Mouse (Mus musculus): ENCODE measurements around the gene Rae1.

Gene Rae1

DNA sequence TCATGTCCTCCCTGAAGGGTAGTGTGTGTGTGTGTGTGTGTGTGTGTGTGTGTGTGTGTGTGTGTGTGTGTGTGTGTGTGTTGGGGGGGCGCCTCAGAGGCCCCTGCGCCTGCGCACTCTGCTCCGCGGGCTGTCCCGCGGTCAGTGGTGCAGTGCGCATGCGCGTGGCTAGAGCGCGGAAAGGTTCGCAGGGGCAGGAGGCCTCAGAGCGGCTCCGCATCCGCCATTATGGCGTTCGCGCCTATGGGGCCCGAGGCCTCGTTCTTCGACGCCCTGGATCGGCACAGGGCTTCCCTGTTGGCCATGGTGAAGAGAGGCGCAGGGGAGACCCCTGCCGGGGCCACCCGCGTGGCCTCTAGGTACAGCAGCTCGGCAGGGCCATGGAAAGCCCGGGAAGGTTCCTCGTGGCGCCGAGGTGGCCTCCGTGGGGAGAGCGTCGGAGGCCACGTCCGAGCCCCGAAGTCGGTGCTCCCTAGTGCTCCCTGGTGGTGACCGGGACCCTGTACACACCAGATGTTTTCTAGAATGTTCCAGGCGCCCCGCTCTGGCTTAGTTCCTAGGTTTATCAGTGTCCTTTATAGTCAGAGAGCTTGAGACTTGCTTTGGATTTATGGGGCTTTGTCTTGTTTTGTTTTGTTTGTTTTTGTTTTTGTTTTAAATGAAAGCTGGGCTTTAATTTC lies 20.1 kb upstream of the Rae1 start:
- in situ Hi-C loops (cut with MboI; ENCODE audit: low pct_unique_long_range_greater_than_20kb in 1 of 2, low sequenced_read_pairs in 2 of 2, unreplicated experiment in 1 of 2) = loop anchor here in 1 of 2 experiments (25.0 kb wide), 1 partner anchor 493 kb away; no protein-coding TSS in a partner anchor

DNA sequence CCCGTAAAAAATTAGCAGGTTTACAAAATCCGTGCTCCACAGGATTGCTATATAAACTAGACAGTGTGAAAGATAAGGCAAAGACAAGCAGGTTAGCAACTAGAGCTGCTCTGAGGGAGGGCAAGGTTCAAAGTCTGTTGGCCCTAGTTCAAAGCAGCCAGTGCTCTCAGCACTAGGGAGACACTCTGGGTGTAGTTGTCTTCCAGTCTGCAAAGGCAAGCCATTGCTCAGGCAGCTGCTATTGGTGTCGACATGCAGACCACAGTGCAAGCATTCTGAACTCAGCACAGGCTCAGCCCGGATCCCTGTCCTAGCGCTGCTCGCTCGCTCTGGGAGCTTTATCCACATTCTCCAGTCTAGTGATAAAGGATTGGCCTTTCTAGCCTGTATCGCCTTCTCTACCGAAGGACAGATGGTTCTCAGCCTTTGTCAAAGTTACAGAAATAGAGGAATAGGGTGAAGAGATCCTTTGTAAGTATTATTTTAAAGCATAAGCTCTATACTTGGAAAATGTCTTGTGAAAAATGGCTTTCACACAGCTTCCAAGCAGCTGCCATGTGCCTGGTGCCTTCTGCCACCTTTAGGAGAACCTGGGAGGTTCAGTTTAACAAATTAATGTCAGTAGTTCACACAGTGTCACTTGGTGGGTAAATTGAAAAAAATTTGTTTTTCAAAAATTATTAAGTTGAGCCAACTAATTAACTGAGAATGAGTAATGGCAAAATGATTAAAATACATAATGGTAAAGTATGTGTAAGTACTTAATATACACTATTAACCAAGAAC lies 16.9 kb upstream of the Rae1 start:
- in situ Hi-C loops (cut with MboI; ENCODE audit: low pct_unique_long_range_greater_than_20kb in 1 of 2, low sequenced_read_pairs in 2 of 2, unreplicated experiment in 1 of 2) = loop anchor here in 1 of 2 experiments (25.0 kb wide), 1 partner anchor 496 kb away; no protein-coding TSS in a partner anchor

- in situ Hi-C loops (cut with MboI; ENCODE audit: low pct_unique_long_range_greater_than_20kb in 1 of 2, low sequenced_read_pairs in 2 of 2, unreplicated experiment in 1 of 2) = loop anchor here in 1 of 2 experiments (5.0 to 25.0 kb wide), 3 partner anchors 95 to 503 kb away; no protein-coding TSS in a partner anchor
Measured at GRCm38 (mm10) chr2:172990161-172990560, 9.8 kb upstream of the Rae1 start.

DNA sequence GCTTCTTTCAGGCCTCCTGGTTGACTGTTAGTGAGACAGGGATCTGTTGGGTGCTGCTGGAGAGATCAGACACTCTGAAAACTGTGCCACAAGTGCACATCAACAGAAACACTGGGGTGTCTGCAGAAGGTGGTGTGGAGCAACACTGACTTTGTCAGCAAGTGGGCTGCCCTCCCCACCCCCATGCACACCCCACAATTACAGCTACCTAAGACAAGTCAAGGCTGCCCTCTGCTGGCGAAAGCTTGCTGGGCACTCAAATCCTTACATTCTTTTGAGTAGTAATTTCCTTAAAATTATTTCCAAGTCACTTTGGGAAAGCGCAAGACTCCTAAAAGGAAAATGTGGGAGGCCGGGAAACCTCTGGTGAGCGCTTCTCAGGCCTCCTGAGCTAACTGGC lies 3.7 kb upstream of the Rae1 start:
- in situ Hi-C loops (cut with MboI; ENCODE audit: low pct_unique_long_range_greater_than_20kb in 1 of 2, low sequenced_read_pairs in 2 of 2, unreplicated experiment in 1 of 2) = loop anchor here (5.0 to 25.0 kb wide), 3 partner anchors 86 to 509 kb away; no protein-coding TSS in a partner anchor

DNA sequence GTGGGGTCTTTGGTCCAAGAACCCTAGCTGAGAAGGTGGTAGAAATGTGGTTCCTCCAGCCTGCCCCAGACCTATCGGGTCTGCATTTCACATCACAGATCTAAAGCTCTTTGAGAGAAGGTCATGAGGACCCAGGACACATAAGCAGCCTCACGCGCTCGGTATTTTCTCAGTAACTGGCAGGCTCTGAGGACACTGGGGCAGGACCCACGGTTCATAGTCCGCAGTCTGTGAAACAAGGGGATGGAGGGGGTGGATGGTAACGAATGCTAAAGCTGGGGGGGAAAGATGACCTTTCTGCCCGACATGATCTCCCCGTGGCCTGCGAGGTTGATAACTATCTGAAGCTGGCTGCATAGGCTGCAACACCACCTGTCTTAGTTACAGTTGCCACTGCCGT lies 2.2 kb upstream of the Rae1 start:
- in situ Hi-C loops (cut with MboI; ENCODE audit: low pct_unique_long_range_greater_than_20kb in 1 of 2, low sequenced_read_pairs in 2 of 2, unreplicated experiment in 1 of 2) = loop anchor here (5.0 to 25.0 kb wide), 3 partner anchors 85 to 510 kb away; no protein-coding TSS in a partner anchor

- in situ Hi-C loops (cut with MboI; ENCODE audit: low pct_unique_long_range_greater_than_20kb in 1 of 2, low sequenced_read_pairs in 2 of 2, unreplicated experiment in 1 of 2) = loop anchor here (5.0 to 25.0 kb wide), 3 partner anchors 84 to 511 kb away; no protein-coding TSS in a partner anchor
Measured at GRCm38 (mm10) chr2:172998478-172998877, 1.4 kb upstream of the Rae1 start.

DNA sequence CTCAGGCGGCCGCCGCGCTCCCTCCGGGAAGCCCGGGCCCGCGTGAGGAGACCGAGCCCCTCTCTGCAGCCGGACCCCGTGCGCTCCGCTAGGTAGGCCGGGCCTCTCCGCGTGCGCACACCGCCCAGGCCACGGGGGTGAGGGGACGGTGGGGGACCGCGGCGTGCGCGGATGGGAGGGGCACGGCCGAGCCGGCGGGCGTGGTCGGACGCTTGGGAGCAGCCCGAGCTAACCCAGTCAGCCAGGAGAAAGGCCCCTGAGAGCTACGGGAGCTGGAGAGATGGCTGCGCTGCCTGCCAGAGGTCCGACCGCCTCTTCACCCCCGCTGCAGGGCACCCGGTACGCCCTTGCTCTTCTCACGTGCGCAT lies 352 bp downstream of the Rae1 start:
- in situ Hi-C loops (cut with MboI; ENCODE audit: low pct_unique_long_range_greater_than_20kb in 1 of 2, low sequenced_read_pairs in 2 of 2, unreplicated experiment in 1 of 2) = no loop called here

DNA sequence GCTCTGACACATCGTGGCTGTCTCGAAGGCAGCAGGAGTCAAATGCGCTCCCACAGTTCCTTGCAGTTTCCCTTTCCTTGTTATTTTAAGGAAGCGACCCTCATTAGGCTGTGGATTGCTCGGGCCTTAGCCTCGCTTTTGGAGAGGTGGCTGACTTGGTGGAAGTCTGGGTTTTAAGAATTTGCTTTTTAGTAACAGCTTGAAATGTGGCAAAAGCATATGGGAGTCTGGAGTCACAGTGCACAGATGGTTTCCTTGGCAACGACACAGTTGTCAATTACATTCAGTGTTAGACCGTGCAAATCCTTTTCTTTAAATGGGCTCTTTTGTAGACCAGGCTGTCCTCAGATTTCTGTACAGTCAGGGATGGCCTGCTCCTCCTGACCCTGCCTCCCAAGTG lies 1.0 kb downstream of the Rae1 start:
- in situ Hi-C loops (cut with MboI; ENCODE audit: low pct_unique_long_range_greater_than_20kb in 1 of 2, low sequenced_read_pairs in 2 of 2, unreplicated experiment in 1 of 2) = no loop called here

GRCm38 (mm10) chr2:173003737-173004136 lies 3.8 kb downstream of the Rae1 start:
- in situ Hi-C loops (cut with MboI; ENCODE audit: low pct_unique_long_range_greater_than_20kb in 1 of 2, low sequenced_read_pairs in 2 of 2, unreplicated experiment in 1 of 2) = no loop called here

GRCm38 (mm10) chr2:173010220-173010717 lies 10.4 kb downstream of the Rae1 start:
- in situ Hi-C loops (cut with MboI; ENCODE audit: low pct_unique_long_range_greater_than_20kb in 1 of 2, low sequenced_read_pairs in 2 of 2, unreplicated experiment in 1 of 2) = loop anchor here in 1 of 2 experiments (5.0 kb wide), 1 partner anchor 67 kb away; no protein-coding TSS in a partner anchor

DNA sequence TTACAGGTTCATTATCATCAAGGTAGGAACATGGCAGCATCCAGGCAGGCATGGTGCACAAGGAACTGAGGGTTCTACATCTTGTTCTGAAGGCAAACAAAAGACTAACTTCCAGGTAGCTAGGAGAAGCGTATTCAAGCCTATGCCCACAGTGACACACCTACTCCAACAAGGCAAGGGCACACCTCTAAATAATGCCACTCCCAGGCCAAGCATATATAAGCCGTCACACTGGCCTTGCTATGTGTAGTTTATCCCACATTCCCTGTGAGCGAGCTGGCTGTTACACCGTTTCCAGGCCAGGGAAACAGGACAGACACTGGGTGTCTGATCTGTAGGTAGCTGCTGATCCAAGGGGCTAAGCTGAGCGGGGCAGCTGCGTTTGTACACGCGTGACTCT lies 11.5 kb downstream of the Rae1 start:
- in situ Hi-C loops (cut with MboI; ENCODE audit: low pct_unique_long_range_greater_than_20kb in 1 of 2, low sequenced_read_pairs in 2 of 2, unreplicated experiment in 1 of 2) = loop anchor here in 1 of 2 experiments (5.0 kb wide), 1 partner anchor 66 kb away; no protein-coding TSS in a partner anchor

DNA sequence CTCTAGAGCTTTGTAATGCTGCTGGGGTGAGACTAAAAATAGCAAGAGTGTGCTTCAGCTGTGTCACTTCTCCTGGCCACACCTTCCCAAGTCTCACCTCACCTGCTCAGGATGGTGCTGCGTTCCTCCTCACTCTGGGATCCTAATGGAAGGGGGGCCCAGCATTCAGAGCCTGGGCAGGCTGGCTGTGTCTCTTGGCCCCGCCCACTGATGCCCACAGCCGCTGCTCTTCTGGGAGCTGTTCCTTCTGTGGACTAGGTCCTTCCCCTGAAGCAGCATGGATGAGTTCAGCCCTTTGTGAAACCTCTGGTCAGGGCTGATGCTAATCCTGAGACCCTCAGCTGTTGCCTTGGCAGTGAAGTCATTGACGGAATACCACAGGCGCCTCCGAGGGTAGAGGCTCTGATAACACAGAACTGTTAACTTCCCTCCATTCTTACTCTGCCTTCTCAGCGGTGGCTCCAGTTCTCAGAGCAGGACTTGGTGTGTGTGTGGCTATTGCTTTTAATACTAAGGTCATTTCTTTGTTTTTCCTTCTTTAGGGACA lies 14.9 kb downstream of the Rae1 start:
- in situ Hi-C loops (cut with MboI; ENCODE audit: low pct_unique_long_range_greater_than_20kb in 1 of 2, low sequenced_read_pairs in 2 of 2, unreplicated experiment in 1 of 2) = loop anchor here in 1 of 2 experiments (5.0 kb wide), 1 partner anchor 62 kb away; no protein-coding TSS in a partner anchor

- in situ Hi-C loops (cut with MboI; ENCODE audit: low pct_unique_long_range_greater_than_20kb in 1 of 2, low sequenced_read_pairs in 2 of 2, unreplicated experiment in 1 of 2) = no loop called here
Measured at GRCm38 (mm10) chr2:173017940-173018339, 18.0 kb downstream of the Rae1 start.

- in situ Hi-C loops (cut with MboI; ENCODE audit: low pct_unique_long_range_greater_than_20kb in 1 of 2, low sequenced_read_pairs in 2 of 2, unreplicated experiment in 1 of 2) = no loop called here
Measured at GRCm38 (mm10) chr2:173018618-173019017, 18.7 kb downstream of the Rae1 start.

GRCm38 (mm10) chr2:173019322-173019721 lies 19.4 kb downstream of the Rae1 start:
- in situ Hi-C loops (cut with MboI; ENCODE audit: low pct_unique_long_range_greater_than_20kb in 1 of 2, low sequenced_read_pairs in 2 of 2, unreplicated experiment in 1 of 2) = no loop called here

DNA sequence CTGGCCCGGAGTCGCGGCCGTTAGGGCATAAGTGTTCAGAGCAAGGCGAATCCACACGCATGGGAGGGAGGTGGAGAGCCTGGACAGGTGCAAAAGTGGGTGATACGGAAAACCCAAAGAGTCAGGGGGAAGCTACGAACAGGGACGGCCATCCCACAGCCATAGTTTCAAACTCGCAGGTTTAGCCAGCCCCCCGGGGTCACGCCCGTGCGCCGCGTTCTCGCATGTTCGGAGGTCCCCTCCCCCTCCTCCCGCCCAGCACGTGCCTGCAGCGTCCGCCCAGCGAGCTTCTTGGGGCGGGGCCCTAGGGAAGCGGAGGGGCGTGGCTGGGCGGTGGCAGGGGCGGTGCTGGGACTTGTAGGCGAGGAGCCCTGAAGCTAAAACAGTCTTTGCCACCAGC lies 19.9 kb downstream of the Rae1 start:
- in situ Hi-C loops (cut with MboI; ENCODE audit: low pct_unique_long_range_greater_than_20kb in 1 of 2, low sequenced_read_pairs in 2 of 2, unreplicated experiment in 1 of 2) = no loop called here

DNA sequence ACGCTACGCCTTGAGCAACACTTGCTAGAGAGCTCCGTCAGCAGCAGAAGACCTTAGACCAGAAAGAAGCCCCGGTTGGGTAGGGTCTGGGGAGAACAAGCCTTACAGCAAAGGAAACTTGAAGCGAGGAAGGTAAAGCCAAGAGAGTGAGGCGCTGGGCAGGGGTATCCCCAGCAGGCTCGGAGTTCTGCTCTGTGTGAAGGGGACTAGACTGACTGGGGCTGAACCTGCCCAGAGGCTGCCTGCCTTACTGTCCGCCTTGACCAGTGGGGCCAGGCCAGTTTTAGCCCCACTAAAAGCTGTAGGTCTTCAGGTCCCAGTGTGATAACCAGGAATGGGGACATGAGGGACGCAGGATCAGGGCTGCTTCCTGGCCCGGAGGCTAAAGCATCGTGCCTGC lies 20.5 kb downstream of the Rae1 start, which contains the start of gene Rbm38:
Gene Rbm38 (plus strand): TSS at position 69 of the 400 bp plus-strand sequence.
- in situ Hi-C loops (cut with MboI; ENCODE audit: low pct_unique_long_range_greater_than_20kb in 1 of 2, low sequenced_read_pairs in 2 of 2, unreplicated experiment in 1 of 2) = no loop called here

DNA sequence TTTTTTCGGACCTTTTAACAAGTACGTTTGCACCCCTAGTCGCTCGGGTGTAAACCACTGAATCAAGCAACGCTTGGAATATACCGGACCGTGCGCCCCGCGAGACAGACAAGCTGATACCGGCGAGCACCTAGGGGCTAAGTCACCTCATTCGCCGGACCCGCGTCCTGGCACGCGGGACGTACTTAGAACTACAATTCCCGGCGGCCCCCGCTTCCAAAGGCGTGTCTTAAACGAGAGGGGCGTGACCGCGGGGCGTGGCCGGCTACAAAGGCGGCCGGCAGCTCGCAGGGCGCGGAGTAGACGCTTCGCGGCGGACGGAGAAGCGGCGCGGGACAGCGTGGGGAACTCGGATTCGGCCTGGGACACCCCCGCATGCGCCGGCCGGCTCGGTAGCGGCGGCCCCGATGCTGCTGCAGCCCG lies 21.7 kb downstream of the Rae1 start:
- in situ Hi-C loops (cut with MboI; ENCODE audit: low pct_unique_long_range_greater_than_20kb in 1 of 2, low sequenced_read_pairs in 2 of 2, unreplicated experiment in 1 of 2) = no loop called here

All from mouse embryonic stem cell (cell line).